Mouse (Mus musculus) forebrain, postnatal 0 days (tissue): Measurements from ENCODE around the gene Med13. TPM values are rescaled to one million over a fixed set of nuclear protein-coding genes. Genes with fewer than 3 reads are reported as not detected.

Experiments used
- ATAC-seq: fragments of 200-750 bp; cut with Nextera tagmentation; 2 replicates; pipeline ENCODE4 v1.8.0; 2017; ENCODE audit warnings: mild to moderate bottlenecking, moderate library complexity
- DNase-seq: peaks from one replicate; pipeline ENCODE4 v3.0.0-alpha.2; 2015
- H3K27ac ChIP-seq: fragments of 300-500 bp; sonication (generic); 2 replicates; pipeline ENCODE4 v1.5.1; 2014; ENCODE audit warnings: low read depth, mild to moderate bottlenecking, antibody characterized with exemption, low read length, moderate library complexity, mixed read lengths
- H3K27me3 ChIP-seq: fragments of 300-500 bp; sonication (generic); 2 replicates; pipeline ENCODE4 v1.6.1; 2014; ENCODE audit warnings: mild to moderate bottlenecking, low read length, mixed read lengths; ENCODE audit not compliant: insufficient read depth
- H3K36me3 ChIP-seq: fragments of 300-500 bp; sonication (generic); 2 replicates; pipeline ENCODE4 v1.6.1; 2014; ENCODE audit warnings: mild to moderate bottlenecking, moderate library complexity; ENCODE audit not compliant: insufficient read depth
- H3K4me1 ChIP-seq: fragments of 300-500 bp; sonication (generic); 2 replicates; pipeline ENCODE4 v1.6.1; 2014; ENCODE audit warnings: antibody characterized with exemption; ENCODE audit not compliant: insufficient read depth
- H3K4me2 ChIP-seq: fragments of 300-500 bp; sonication (generic); 2 replicates; pipeline ENCODE4 v1.6.1; 2014; ENCODE audit warnings: low read depth, mild to moderate bottlenecking, moderate library complexity
- H3K4me3 ChIP-seq: fragments of 300-500 bp; sonication (generic); 2 replicates; pipeline ENCODE4 v1.5.1; 2014; ENCODE audit warnings: low read depth, low read length, mixed read lengths
- H3K9ac ChIP-seq: fragments of 300-500 bp; sonication (generic); 2 replicates; pipeline ENCODE4 v1.6.1; 2014; ENCODE audit warnings: mild to moderate bottlenecking
- H3K9me3 ChIP-seq: fragments of 300-500 bp; sonication (generic); 2 replicates; pipeline ENCODE4 v1.6.1; 2016; ENCODE audit warnings: low read length
- CTCF ChIP-seq: sonication (generic); IDR thresholded peaks from 2 replicates; pipeline ENCODE4 v1.5.1; 2016; ENCODE audit warnings: antibody characterized with exemption, control low read depth, low read depth
- WGBS: fragments of 180-500 bp; shearing (Covaris S2); extraction: QIAGEN DNeasy Blood & Tissue Kit; methylation state at CpG from one replicate; pipeline ENCODE4 v1.1.7; 2014; 5-methylcytosine and 5-hydroxymethylcytosine counted together
- polyA plus RNA-seq: library from polyadenylated mRNA; unstranded; fragments of >200 nt; fragmentation: Nextera tagmentation; extraction: Ambion mirVana; gene quantifications from 2 replicates; pipeline ENCODE4 v1.2.1, GENCODE M21; 2015
- total RNA-seq: library from RNA; depleted of rRNA; stranded (reverse); fragments of >200 nt; gene quantifications from 2 replicates; pipeline ENCODE4 v1.2.3, GENCODE M21; 2014; rRNA removed

Gene Med13
- total and polyA plus RNA-seq, 2 experiments from 2014 or later, result 5.5 to 54.0 TPM

DNA sequence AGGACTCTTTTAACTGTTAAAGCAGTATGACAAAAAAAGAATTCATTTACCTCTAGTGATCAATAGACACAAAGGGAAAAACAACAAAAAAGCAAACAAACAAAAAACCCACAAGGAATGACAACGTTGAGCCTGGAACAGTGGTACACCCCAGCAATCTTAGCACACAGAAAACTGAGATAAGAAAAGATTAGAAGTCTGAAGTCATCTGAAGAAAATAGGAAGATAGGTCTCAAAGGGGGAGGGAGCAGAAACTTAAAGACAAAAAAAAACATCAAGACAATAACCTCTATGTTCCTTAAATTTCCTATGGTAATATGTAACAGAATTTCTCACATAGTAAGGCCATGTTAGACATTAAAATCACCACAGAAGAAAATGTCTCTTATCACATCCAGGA, 104.1 kb downstream of the Med13 start:
- Histone ChIP-seq H3K4me1 (peaks cover 11% of the 10 kb centered on the region; the same call in 1 of the 2 replicates), H3K27me3 (no peaks in the 10 kb centered on the region), H3K4me2 (no peak overlapping the region), H3K9me3 (no peaks in the 10 kb centered on the region), H3K27ac (no peak overlapping the region), H3K4me3 (no peak overlapping the region), H3K36me3 (peaks cover 29% of the 10 kb centered on the region), H3K9ac (no peak overlapping the region)
- 96% methylated on average over 1 of the region's 1 CpGs for WGBS
- no peak for DNase-seq
- no peak for ATAC-seq
- TF ChIP-seq CTCF, result no peak

- ATAC-seq (no peak), DNase-seq (no peak)
- H3K4me3 ChIP-seq, result no peak overlapping the region
- H3K36me3 ChIP-seq, result peaks cover 44% of the 10 kb centered on the region
- no peak overlapping the region for H3K27ac ChIP-seq
- H3K9ac ChIP-seq, result no peak overlapping the region
- no peak for TF ChIP-seq CTCF
- H3K4me2 ChIP-seq, result no peak overlapping the region
- 92% methylated on average over 4 of the region's 4 CpGs for WGBS
- H3K27me3 ChIP-seq, result no peaks in the 10 kb centered on the region
- no peaks in the 10 kb centered on the region for H3K9me3 ChIP-seq
- H3K4me1 ChIP-seq, result no peaks in the 10 kb centered on the region
Measured at GRCm38 (mm10) chr11:86232446-86232845, 125.0 kb downstream of the Med13 start.

- peaks cover 46% of the 10 kb centered on the region for H3K36me3 ChIP-seq
- H3K4me2 ChIP-seq, result no peak overlapping the region
- H3K4me3 ChIP-seq, result no peak overlapping the region
- DNase-seq (no peak), ATAC-seq (no peak)
- no peak overlapping the region for H3K27ac ChIP-seq
- H3K4me1 ChIP-seq, result no peaks in the 10 kb centered on the region
- H3K27me3 ChIP-seq, result no peaks in the 10 kb centered on the region
- WGBS, result 97% methylated on average over 13 of the region's 13 CpGs
- TF ChIP-seq CTCF, result no peak
- H3K9ac ChIP-seq, result no peak overlapping the region
- no peaks in the 10 kb centered on the region for H3K9me3 ChIP-seq
Measured at GRCm38 (mm10) chr11:86231781-86232350, 125.5 kb downstream of the Med13 start.

GRCm38 (mm10) chr11:86226646-86227180, 130.7 kb downstream of the Med13 start:
- Histone ChIP-seq H3K4me1 (no peaks in the 10 kb centered on the region), H3K36me3 (peaks cover 50% of the 10 kb centered on the region), H3K4me3 (no peak overlapping the region), H3K27me3 (no peaks in the 10 kb centered on the region), H3K4me2 (no peak overlapping the region), H3K27ac (no peak overlapping the region), H3K9ac (no peak overlapping the region), H3K9me3 (no peaks in the 10 kb centered on the region)
- ATAC-seq, result no peak
- no peak for DNase-seq
- WGBS, result 86% methylated on average over 8 of the region's 8 CpGs
- TF ChIP-seq CTCF, result no peak

- TF ChIP-seq CTCF, result no peak
- DNase-seq (no peak), ATAC-seq (no peak)
- no peaks in the 10 kb centered on the region for H3K4me1 ChIP-seq
- no peak overlapping the region for H3K4me3 ChIP-seq
- H3K36me3 ChIP-seq, result peaks cover 47% of the 10 kb centered on the region
- no peak overlapping the region for H3K4me2 ChIP-seq
- H3K9me3 ChIP-seq, result no peaks in the 10 kb centered on the region
- H3K9ac ChIP-seq, result no peak overlapping the region
- 83% methylated on average over 4 of the region's 4 CpGs for WGBS
- H3K27ac ChIP-seq, result no peak overlapping the region
- no peaks in the 10 kb centered on the region for H3K27me3 ChIP-seq
Measured at GRCm38 (mm10) chr11:86225761-86226160, 131.6 kb downstream of the Med13 start.

Other genes with a start within 250 kb of the Med13 start
- 1.8 and 3.4 TPM in 2 replicates for gene Brip1, start 156.4 kb downstream of the Med13 start, total RNA-seq
- gene Brip1, start 156.4 kb downstream of the Med13 start, polyA plus RNA-seq, result 0.99 and 1.2 TPM in 2 replicates
- 37.2 and 43.7 TPM in 2 replicates for gene Ints2, start 100.0 kb downstream of the Med13 start, total RNA-seq
- gene Ints2, start 100.0 kb downstream of the Med13 start, polyA plus RNA-seq, result 9.1 and 12.0 TPM in 2 replicates
- 10.2 and 10.7 TPM in 2 replicates for gene Rnft1, start 127.1 kb upstream of the Med13 start, total RNA-seq
- gene Rnft1, start 127.1 kb upstream of the Med13 start, polyA plus RNA-seq, result 11.4 and 15.0 TPM in 2 replicates
- gene Rps6kb1, start 187.2 kb upstream of the Med13 start, total RNA-seq, result 34.2 and 51.8 TPM in 2 replicates
- gene Rps6kb1, start 187.2 kb upstream of the Med13 start, polyA plus RNA-seq, result 56.3 and 69.2 TPM in 2 replicates
- 3.1 and 4.3 TPM in 2 replicates for gene Tubd1, start 187.4 kb upstream of the Med13 start, total RNA-seq
- gene Tubd1, start 187.4 kb upstream of the Med13 start, polyA plus RNA-seq, result 6.7 and 8.0 TPM in 2 replicates